Mouse (Mus musculus) adrenal gland, postnatal 4 days (tissue): ENCODE measurements around the gene Plscr3. TPM values are rescaled to one million over a fixed set of nuclear protein-coding genes. Genes with fewer than 3 reads are reported as not detected.

Experiments used
- DNase-seq, 2 experiments: peaks; one replicate each; pipeline ENCODE4 v3.0.0; 2021 to 2022; ENCODE audit warnings: low spot score in 2 of 2, mixed read lengths in 2 of 2
- long read RNA-seq, 2 experiments: library from polyadenylated mRNA; stranded (forward); transcript quantifications; one replicate each; pipeline ENCODE4 v2.0.0; 2021
- total RNA-seq, 2 experiments: library from RNA; stranded (reverse); gene quantifications; 2 replicates each; pipeline ENCODE4 v1.2.3; 2021

Plscr3 gene
- total RNA-seq: 10 to 100 TPM; 76.6 to 77.9 TPM
- long read RNA-seq, experiment 1, transcript Plscr3-201 (7 exons, 1,927 nt): minor isoform, 26 of 99 reads
- long read RNA-seq, experiment 1, transcript Plscr3-203 (8 exons, 2,785 nt): major isoform, 35 of 99 reads
- long read RNA-seq, experiment 1, partial matches to known transcripts: 2 of 99 reads
- long read RNA-seq, experiment 1, other reads (novel, unspliced or antisense): 32 of 99 reads
- long read RNA-seq, experiment 2, transcript Plscr3-203 (8 exons, 2,785 nt): minor isoform, 17 of 89 reads
- long read RNA-seq, experiment 2, transcript Plscr3-201 (7 exons, 1,927 nt): major isoform, 31 of 89 reads
- long read RNA-seq, experiment 2, partial matches to known transcripts: 14 of 89 reads
- long read RNA-seq, experiment 2, other reads (novel, unspliced or antisense): 25 of 89 reads

- peak; percentile 84 to 87 for DNase-seq
These were observed at the start of gene Plscr3 for GRCm38 (mm10) chr11:69846198-69846680. Gene Plscr3, plus strand, starts transcription at chr11:69846376.

- DNase-seq: no peak
These were observed 48.3 kb upstream of the Plscr3 start for GRCm38 (mm10) chr11:69797924-69798323.

- no peak for DNase-seq
These were observed 46.6 kb upstream of the Plscr3 start for GRCm38 (mm10) chr11:69799394-69800137.

- no peak for DNase-seq
These were observed 46.1 kb upstream of the Plscr3 start for GRCm38 (mm10) chr11:69800138-69800391.

GRCm38 (mm10) chr11:69800392-69801197 lies 45.6 kb upstream of the Plscr3 start:
- DNase-seq: no peak

GRCm38 (mm10) chr11:69801379-69801977 lies 44.7 kb upstream of the Plscr3 start, which contains the start of gene Fgf11:
Gene Fgf11, minus strand, starts transcription at chr11:69801857.
- no peak for DNase-seq

- peak; percentile 64 for DNase-seq
These were observed 43.5 kb upstream of the Plscr3 start for GRCm38 (mm10) chr11:69802648-69803105.

- DNase-seq: no peak
These were observed 42.8 kb upstream of the Plscr3 start for GRCm38 (mm10) chr11:69803328-69803727.

- DNase-seq: peak; percentile 52 to 53
These were observed 42.2 kb upstream of the Plscr3 start for GRCm38 (mm10) chr11:69803786-69804651.

GRCm38 (mm10) chr11:69804652-69804940 lies 41.6 kb upstream of the Plscr3 start:
- no peak for DNase-seq

GRCm38 (mm10) chr11:69804972-69805909 lies 40.9 kb upstream of the Plscr3 start, which contains the start of gene Tmem102:
Gene Tmem102, minus strand, starts transcription at chr11:69805624.
- DNase-seq: no peak

GRCm38 (mm10) chr11:69806378-69806777 lies 39.8 kb upstream of the Plscr3 start:
- no peak for DNase-seq

- DNase-seq: no peak
These were observed 38.5 kb upstream of the Plscr3 start for GRCm38 (mm10) chr11:69807641-69808040.

- DNase-seq: no peak
These were observed 35.9 kb upstream of the Plscr3 start for GRCm38 (mm10) chr11:69810280-69810679.

GRCm38 (mm10) chr11:69815155-69815554 lies 31.0 kb upstream of the Plscr3 start, which contains the start of gene Gm39566:
Gene Gm39566, minus strand, starts transcription at chr11:69815298.
- no peak for DNase-seq

- DNase-seq: no peak
These were observed 29.7 kb upstream of the Plscr3 start for GRCm38 (mm10) chr11:69816520-69816919.

GRCm38 (mm10) chr11:69818365-69818764 lies 27.8 kb upstream of the Plscr3 start, which contains the start of gene Spem2:
Gene Spem2, minus strand, starts transcription at chr11:69818465.
- no peak for DNase-seq

GRCm38 (mm10) chr11:69818871-69819270 lies 27.3 kb upstream of the Plscr3 start:
- DNase-seq: no peak

- DNase-seq: no peak
These were observed 24.1 kb upstream of the Plscr3 start, which contains the start of gene Spem1 for GRCm38 (mm10) chr11:69822080-69822479. Gene Spem1, minus strand, starts transcription at chr11:69822180.
